Mouse (Mus musculus): ENCODE results near the gene Kcnk3.

Kcnk3 gene

DNA sequence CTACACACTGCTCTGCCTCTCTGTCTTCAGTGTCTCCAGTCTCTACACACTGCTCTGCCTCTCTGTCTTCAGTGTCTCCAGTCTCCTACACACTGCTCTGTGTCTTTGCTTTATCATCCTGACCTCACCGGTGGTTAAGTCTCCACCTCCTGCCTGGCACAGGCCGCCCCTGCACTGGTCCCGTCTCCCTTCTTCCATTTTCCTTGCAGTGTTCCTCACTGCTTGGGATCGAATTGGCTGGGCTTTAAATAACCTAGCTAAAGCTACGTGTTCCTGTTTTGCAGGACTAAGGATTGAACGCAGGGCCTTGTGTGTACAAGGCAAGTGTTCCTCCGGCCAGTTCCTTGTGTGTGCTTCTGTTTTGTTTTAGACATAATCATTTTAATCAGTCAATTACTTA lies 82.1 kb downstream of the Kcnk3 start:
- no peak for DNase-seq (ENCODE audit: low read depth, low spot score)

DNA sequence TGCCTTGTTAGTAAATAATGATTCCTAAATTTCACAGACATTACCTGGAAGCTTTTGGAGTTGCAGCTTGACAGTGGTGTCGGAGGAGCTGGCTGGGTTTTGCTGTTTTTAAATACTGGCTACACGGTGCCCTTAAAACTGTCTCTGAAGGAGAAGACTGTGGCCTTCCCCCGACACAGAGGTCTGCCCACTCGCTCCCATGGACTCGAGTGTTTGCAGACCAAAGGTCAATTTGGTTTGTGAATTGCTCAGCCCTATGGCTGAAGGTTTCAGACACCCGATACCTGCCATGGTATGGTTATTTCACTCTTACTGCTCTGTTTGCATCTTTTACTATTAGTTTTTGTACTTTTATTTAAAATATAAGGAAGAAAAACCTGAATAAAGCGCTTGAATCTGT lies 86.0 kb downstream of the Kcnk3 start:
- no peak for DNase-seq (ENCODE audit: low read depth, low spot score)

All from forelimb bud, embryonic 11.5 days (tissue).